Mouse (Mus musculus) E14TG2a.4 (cell line): ENCODE data around the gene Zfp112.
"Not testable (repeated sequence)": the region's sequence is repeated elsewhere in the genome, so short reads cannot be mapped to it uniquely, and the experiment has no call there.

Experiments
- H3K27me3 ChIP-seq: 2 replicates; pipeline ENCODE4 v1.6.1; 2014; ENCODE audit warnings: low read length, control low read depth; ENCODE audit not compliant: insufficient read depth
- H3K36me3 ChIP-seq: 2 replicates; pipeline ENCODE4 v1.6.1; 2014; ENCODE audit warnings: low read length, control low read depth; ENCODE audit not compliant: insufficient read depth
- H3K4me1 ChIP-seq: replicated peaks from 2 replicates; pipeline ENCODE4 v1.6.1; 2014; ENCODE audit warnings: low read depth, low read length, control low read depth
- H3K4me3 ChIP-seq: replicated peaks from 2 replicates; pipeline ENCODE4 v1.5.1; 2014; ENCODE audit warnings: mild to moderate bottlenecking, low read length
- H3K9me3 ChIP-seq: 2 replicates; pipeline ENCODE4 v1.6.1; 2014; ENCODE audit warnings: low read length, control low read depth
- CTCF ChIP-seq: conservative IDR thresholded peaks from 2 replicates; pipeline ENCODE4 v1.5.1; 2014; ENCODE audit warnings: low read length
- NANOG ChIP-seq: IDR thresholded peaks from 2 replicates; pipeline ENCODE4 v1.6.1; 2014; ENCODE audit warnings: borderline replicate concordance, low read length, mixed read lengths
- POU5F1 ChIP-seq: IDR thresholded peaks from 2 replicates; pipeline ENCODE4 v1.6.1; 2014; ENCODE audit warnings: low read length, borderline replicate concordance

Zfp112 gene

DNA sequence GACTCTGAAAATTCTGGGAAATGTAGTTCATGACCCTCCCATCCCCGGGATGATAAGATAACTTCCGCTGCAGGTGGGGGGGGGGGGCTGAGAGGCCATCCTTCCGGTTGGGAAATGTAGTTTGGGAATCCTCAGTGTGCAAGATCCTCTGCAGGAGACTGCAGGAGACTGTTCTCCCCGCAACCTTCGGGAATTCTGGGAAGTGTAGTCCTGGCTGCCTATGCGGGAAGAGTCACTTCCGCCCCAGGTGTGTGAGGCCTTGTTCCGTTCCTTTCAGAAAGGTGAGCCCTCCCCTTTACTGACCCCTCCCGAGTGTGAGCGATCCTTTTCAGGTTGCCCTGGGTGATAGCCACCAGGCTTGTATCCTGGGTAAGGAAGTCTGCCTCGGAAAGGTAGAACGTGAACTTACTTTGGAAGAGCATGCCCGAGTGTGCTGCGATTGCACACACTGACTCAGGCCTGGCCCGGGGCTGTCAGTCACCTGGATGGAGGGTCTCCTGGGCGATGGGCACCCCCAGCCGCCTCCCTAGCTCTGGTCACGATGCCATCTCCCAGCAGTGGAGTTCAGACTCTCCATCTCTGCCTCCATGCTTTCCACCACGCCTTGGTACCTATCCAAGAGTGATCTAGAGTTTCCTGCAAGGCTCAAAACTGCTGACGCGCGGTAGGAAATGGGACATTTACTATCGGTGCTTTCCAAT lies at the start of gene Zfp112:
Gene Zfp112 (plus strand): TSS at position 159 of the 701 bp plus-strand sequence.
- H3K9me3 ChIP-seq: peaks cover 11% of the 10 kb centered on the region; the same call in 1 of the 2 replicates
- H3K4me1 ChIP-seq: peaks cover 12% of the 10 kb centered on the region
- H3K27me3 ChIP-seq: no peaks in the 10 kb centered on the region
- H3K4me3 ChIP-seq: peak within 1 kb of the TSS; percentile 85
- H3K36me3 ChIP-seq: peaks cover 14% of the 10 kb centered on the region
- TF ChIP-seq POU5F1: no peak
- no peak for TF ChIP-seq NANOG
- TF ChIP-seq CTCF: no peak

GRCm38 (mm10) chr7:24074424-24074823 lies 37.7 kb upstream of the Zfp112 start:
- not testable (repeated sequence) for H3K4me3 ChIP-seq, H3K4me1 ChIP-seq, H3K9me3 ChIP-seq, H3K36me3 ChIP-seq, H3K27me3 ChIP-seq

- Histone ChIP-seq H3K4me3 (peak within 1 kb of the TSS; percentile 97), H3K27me3 (peaks cover 4% of the 10 kb centered on the region), H3K36me3 (peaks cover 30% of the 10 kb centered on the region), H3K9me3 (0 out of 2 replicates have a peak, but pooled peaks cover 3% of the 10 kb centered on the region), H3K4me1 (peaks cover 52% of the 10 kb centered on the region)
- TF ChIP-seq NANOG (no peak), POU5F1 (no peak), CTCF (no peak)
These were observed 30.3 kb upstream of the Zfp112 start, which contains the start of gene Zfp180 for GRCm38 (mm10) chr7:24081634-24082431. TSS of gene Zfp180 (plus strand) at chr7:24081924.

DNA sequence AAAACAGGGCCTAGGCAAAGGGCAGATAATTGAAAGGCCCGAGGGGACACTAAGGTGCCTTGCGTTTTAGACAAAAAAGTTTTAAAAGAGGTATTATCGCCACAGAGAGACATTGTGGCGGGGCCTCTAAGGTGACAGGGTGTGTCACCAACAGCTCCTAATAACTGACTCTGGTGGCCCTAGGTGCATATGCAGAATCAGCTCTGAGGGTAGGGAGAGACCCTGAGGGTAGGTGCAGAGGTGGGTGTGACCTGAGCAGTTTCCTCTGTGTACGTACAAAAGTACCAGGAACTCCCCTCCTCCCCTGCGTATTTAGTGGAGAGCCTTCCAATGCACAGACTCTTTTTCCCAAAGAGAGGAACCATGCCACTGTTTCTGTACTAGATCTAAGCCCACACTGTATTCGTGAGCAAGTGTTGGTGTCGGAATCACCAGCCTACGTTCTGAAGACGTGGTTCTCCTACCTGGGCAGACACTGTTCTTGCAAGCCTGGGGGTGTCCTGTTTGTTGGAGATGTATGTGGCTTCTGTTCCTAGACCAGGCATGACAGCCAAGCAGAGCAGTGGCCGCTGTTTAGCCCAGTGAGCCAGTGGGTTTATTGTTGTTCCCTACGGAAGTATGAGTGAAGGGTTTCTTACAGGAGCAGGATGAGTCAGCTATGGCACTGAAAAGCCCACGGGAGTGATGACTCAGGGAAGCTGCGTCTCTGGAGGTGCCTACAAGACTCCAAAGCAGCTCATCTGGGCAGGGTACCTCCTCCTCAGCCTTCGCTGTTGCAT lies 29.5 kb upstream of the Zfp112 start:
- Histone ChIP-seq H3K4me3 (peak overlapping the region; percentile 97), H3K36me3 (peaks cover 30% of the 10 kb centered on the region), H3K4me1 (peaks cover 56% of the 10 kb centered on the region), H3K27me3 (peaks cover 4% of the 10 kb centered on the region), H3K9me3 (0 out of 2 replicates have a peak, but pooled peaks cover 3% of the 10 kb centered on the region)
- TF ChIP-seq NANOG (no peak), CTCF (no peak), POU5F1 (no peak)

GRCm38 (mm10) chr7:24086871-24087270 lies 25.2 kb upstream of the Zfp112 start:
- Histone ChIP-seq H3K36me3 (peaks cover 36% of the 10 kb centered on the region), H3K27me3 (no peaks in the 10 kb centered on the region), H3K4me1 (peaks cover 55% of the 10 kb centered on the region), H3K4me3 (peak overlapping the region; percentile 82), H3K9me3 (0 out of 2 replicates have a peak, but pooled peaks cover 2% of the 10 kb centered on the region)
- no peak for TF ChIP-seq CTCF
- no peak for TF ChIP-seq NANOG

GRCm38 (mm10) chr7:24087485-24088125 lies 24.5 kb upstream of the Zfp112 start:
- Histone ChIP-seq H3K27me3 (no peaks in the 10 kb centered on the region), H3K4me3 (peak overlapping the region; percentile 82), H3K4me1 (peaks cover 51% of the 10 kb centered on the region), H3K9me3 (peaks cover 3% of the 10 kb centered on the region; the same call in 1 of the 2 replicates), H3K36me3 (peaks cover 36% of the 10 kb centered on the region)
- TF ChIP-seq CTCF (no peak), POU5F1 (no peak), NANOG (no peak)

DNA sequence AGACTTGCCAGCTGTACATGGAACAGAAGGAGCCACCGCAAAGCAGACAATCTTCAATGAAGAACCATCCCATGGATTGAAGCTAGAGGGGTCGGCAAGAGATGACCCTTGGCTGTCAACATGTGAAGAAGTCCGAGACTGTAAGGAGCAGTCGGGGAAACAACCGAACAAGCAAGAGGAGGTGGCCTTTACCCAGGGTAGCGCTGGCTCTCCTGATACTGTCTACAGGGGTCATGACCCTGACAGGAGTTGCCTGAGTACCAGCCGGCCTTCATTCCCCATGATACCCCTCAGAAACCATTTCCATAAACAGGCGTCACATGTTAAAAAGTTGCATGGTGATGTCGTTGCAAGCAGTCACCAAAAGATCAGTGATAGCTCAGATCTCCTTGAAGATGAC lies 7.7 kb upstream of the Zfp112 start:
- H3K4me3 ChIP-seq: no peak overlapping the region
- H3K36me3 ChIP-seq: peaks cover 92% of the 10 kb centered on the region
- TF ChIP-seq CTCF (no peak), POU5F1 (no peak), NANOG (no peak)
- peaks cover 64% of the 10 kb centered on the region for H3K9me3 ChIP-seq
- no peaks in the 10 kb centered on the region for H3K4me1 ChIP-seq
- H3K27me3 ChIP-seq: no peaks in the 10 kb centered on the region

GRCm38 (mm10) chr7:24105144-24105703 lies 6.9 kb upstream of the Zfp112 start:
- no peak overlapping the region for H3K4me3 ChIP-seq
- H3K4me1 ChIP-seq: no peaks in the 10 kb centered on the region
- H3K36me3 ChIP-seq: peaks cover 84% of the 10 kb centered on the region
- TF ChIP-seq POU5F1 (no peak), CTCF (no peak), NANOG (no peak)
- peaks cover 60% of the 10 kb centered on the region for H3K9me3 ChIP-seq
- H3K27me3 ChIP-seq: no peaks in the 10 kb centered on the region
